Mouse (Mus musculus): ENCODE results near the gene Wfikkn2. TPM values are rescaled to one million over a fixed set of nuclear protein-coding genes. Genes with fewer than 3 reads are reported as not detected.

Gene Wfikkn2
- polyA plus RNA-seq (2014; fragmentation: Illumina TruSeq; extraction: RNeasy Lipid Tissue Mini Kit (QIAGEN cat#74804); ENCODE audit: low read depth, low replicate concordance): 0.38 TPM

DNA sequence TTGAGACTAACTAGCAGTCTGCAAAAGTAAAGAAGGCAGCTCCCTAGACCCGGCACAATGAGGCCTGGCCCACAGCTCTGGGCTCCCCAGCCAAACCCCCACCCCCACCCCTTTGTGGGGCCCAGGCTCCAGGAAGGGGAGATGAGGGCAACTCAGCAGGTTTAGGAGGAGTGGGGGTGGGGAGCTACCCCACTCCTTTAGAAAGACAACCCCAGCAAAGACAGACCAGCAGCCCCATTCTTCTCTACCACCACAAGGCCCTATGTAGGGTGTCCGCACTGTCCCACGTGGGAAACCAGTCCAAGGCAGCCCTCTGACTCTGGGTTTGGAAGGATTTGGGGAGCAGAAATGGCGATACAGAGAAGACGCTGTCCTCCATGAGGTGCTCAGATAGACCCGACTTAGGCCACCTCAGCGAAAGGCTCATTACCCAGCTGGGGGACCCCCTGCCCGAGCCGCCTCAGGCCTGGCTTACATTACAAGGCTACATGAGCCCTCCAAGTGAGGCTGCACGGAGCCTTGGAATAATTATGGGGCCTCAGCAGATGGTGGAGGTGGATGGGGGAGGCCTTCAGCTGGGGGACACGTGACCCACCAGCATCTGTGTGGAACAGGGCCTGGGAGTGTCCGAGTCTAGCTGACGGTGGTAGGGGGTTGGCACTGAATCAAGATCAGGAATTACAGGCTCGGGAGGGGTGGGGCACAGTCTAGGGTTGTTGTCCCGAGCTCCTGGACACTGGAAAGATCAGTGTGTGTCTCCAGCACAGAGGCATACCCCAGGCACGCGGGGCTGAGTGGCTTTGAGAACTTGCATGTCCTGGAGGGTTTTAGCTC lies at the start of gene Wfikkn2:
TSS of gene Wfikkn2 (minus strand) at position 51 of the 834 bp plus-strand sequence.

GRCm38 (mm10) chr11:94281199-94282181 lies 35.7 kb upstream of the Wfikkn2 start, which contains the start of gene Gm21885:
Gene Gm21885 (plus strand): TSS chr11:94281873.

GRCm38 (mm10) chr11:94211124-94211603 lies 34.6 kb downstream of the Wfikkn2 start, which contains the start of gene Tob1:
Gene Tob1 (plus strand): TSS chr11:94211454.

Other genes starting within 250 kb of the Wfikkn2 start
- gene Spag9, start 249.9 kb downstream of the Wfikkn2 start, polyA plus RNA-seq (2014; fragmentation: Illumina TruSeq; extraction: RNeasy Lipid Tissue Mini Kit (QIAGEN cat#74804); ENCODE audit: low read depth, low replicate concordance): 133 TPM
- gene Tob1, start 34.6 kb downstream of the Wfikkn2 start, polyA plus RNA-seq (2014; fragmentation: Illumina TruSeq; extraction: RNeasy Lipid Tissue Mini Kit (QIAGEN cat#74804); ENCODE audit: low read depth, low replicate concordance): 330 TPM
- gene Gm21885, start 35.9 kb upstream of the Wfikkn2 start, polyA plus RNA-seq (2014; fragmentation: Illumina TruSeq; extraction: RNeasy Lipid Tissue Mini Kit (QIAGEN cat#74804); ENCODE audit: low read depth, low replicate concordance): 53.8 TPM
- 403 TPM for gene Luc7l3, start 76.0 kb upstream of the Wfikkn2 start, polyA plus RNA-seq (2014; fragmentation: Illumina TruSeq; extraction: RNeasy Lipid Tissue Mini Kit (QIAGEN cat#74804); ENCODE audit: low read depth, low replicate concordance)
- gene Ankrd40, start 82.0 kb upstream of the Wfikkn2 start, polyA plus RNA-seq (2014; fragmentation: Illumina TruSeq; extraction: RNeasy Lipid Tissue Mini Kit (QIAGEN cat#74804); ENCODE audit: low read depth, low replicate concordance): 66.3 TPM
- gene Abcc3, start 147.0 kb upstream of the Wfikkn2 start, polyA plus RNA-seq (2014; fragmentation: Illumina TruSeq; extraction: RNeasy Lipid Tissue Mini Kit (QIAGEN cat#74804); ENCODE audit: low read depth, low replicate concordance): 21.5 TPM
- 0.41 TPM for gene Cacna1g, start 228.2 kb upstream of the Wfikkn2 start, polyA plus RNA-seq (2014; fragmentation: Illumina TruSeq; extraction: RNeasy Lipid Tissue Mini Kit (QIAGEN cat#74804); ENCODE audit: low read depth, low replicate concordance)
- gene Spata20, start 240.2 kb upstream of the Wfikkn2 start, polyA plus RNA-seq (2014; fragmentation: Illumina TruSeq; extraction: RNeasy Lipid Tissue Mini Kit (QIAGEN cat#74804); ENCODE audit: low read depth, low replicate concordance): not detected

Measured in sigmoid colon, adult 10 weeks (tissue).